Mouse (Mus musculus) intestine, embryonic 14.5 days (tissue): ENCODE data around the gene Tjp3. TPM values are rescaled to one million over a fixed set of nuclear protein-coding genes. Genes with fewer than 3 reads are reported as not detected.

Source experiments
- ATAC-seq: fragments of 200-750 bp; cut with Nextera tagmentation; replicated peaks from 2 replicates; pipeline ENCODE4 v1.8.0; 2017; ENCODE audit warnings: low read depth, moderate number of reproducible peaks, moderate TSS enrichment, moderate library complexity; ENCODE audit not compliant: low FRiP score, low TSS enrichment
- DNase-seq: peaks from one replicate; pipeline ENCODE4 v3.0.0-alpha.2; 2018; ENCODE audit warnings: low spot score
- H3K27ac ChIP-seq: fragments of 300-500 bp; sonication (generic); 2 replicates; pipeline ENCODE4 v1.5.1; 2014; ENCODE audit warnings: low read depth, mild to moderate bottlenecking, control low read depth
- H3K27me3 ChIP-seq: fragments of 300-500 bp; sonication (generic); replicated peaks from 2 replicates; pipeline ENCODE4 v1.6.1; 2014; ENCODE audit warnings: low read length, control low read depth; ENCODE audit not compliant: control insufficient read depth, insufficient read depth
- H3K36me3 ChIP-seq: fragments of 300-500 bp; sonication (generic); 2 replicates; pipeline ENCODE4 v1.6.1; 2014; ENCODE audit warnings: low read length, control low read depth; ENCODE audit not compliant: control insufficient read depth, insufficient read depth
- H3K4me1 ChIP-seq: fragments of 300-500 bp; sonication (generic); replicated peaks from 2 replicates; pipeline ENCODE4 v1.6.1; 2014; ENCODE audit warnings: low read length, control low read depth, mixed read lengths; ENCODE audit not compliant: control insufficient read depth, insufficient read depth
- H3K4me2 ChIP-seq: fragments of 300-500 bp; sonication (generic); 2 replicates; pipeline ENCODE4 v1.6.1; 2014; ENCODE audit warnings: low read length
- H3K4me3 ChIP-seq: fragments of 300-500 bp; sonication (generic); 2 replicates; pipeline ENCODE4 v1.5.1; 2014; ENCODE audit warnings: low read depth, low read length, control low read depth, mixed read lengths
- H3K9ac ChIP-seq: fragments of 300-500 bp; sonication (generic); 2 replicates; pipeline ENCODE4 v1.6.1; 2014; ENCODE audit warnings: mild to moderate bottlenecking, low read length
- H3K9me3 ChIP-seq: fragments of 300-500 bp; sonication (generic); 2 replicates; pipeline ENCODE4 v1.6.1; 2016; ENCODE audit warnings: low read length, control low read depth; ENCODE audit not compliant: control insufficient read depth
- WGBS: fragments of 180-500 bp; shearing (Covaris S2); extraction: QIAGEN DNeasy Blood & Tissue Kit; methylation state at CpG from one replicate; pipeline ENCODE4 v1.1.7; 2014; 5-methylcytosine and 5-hydroxymethylcytosine counted together
- polyA plus RNA-seq: library from polyadenylated mRNA; unstranded; fragments of >200 nt; fragmentation: Nextera tagmentation; extraction: Ambion mirVana; gene quantifications from 2 replicates; pipeline ENCODE4 v1.2.1, GENCODE M21; 2014

Gene Tjp3
- polyA plus RNA-seq, 1 experiment from 2014 or later, result 44.4 TPM

DNA sequence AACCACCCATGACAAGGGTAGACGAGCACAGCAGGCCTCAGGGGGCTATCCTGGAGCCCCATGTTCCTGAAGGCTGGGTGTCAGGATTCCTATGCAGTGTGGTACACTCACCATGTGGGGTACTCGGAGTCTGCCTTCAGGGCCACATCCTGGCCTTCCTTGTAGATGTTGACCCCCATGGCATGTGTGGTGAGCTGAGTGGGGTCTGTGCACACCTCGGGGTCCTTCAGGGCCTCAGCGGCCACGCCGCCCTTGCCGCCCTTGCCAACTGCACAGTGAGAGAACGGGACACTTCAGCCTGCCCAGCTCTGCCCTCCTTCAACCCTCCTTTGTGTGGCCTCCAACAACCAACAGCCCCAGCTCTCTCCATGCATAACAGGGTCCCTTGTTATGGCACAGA, 25.8 kb downstream of the Tjp3 start:
- peaks cover 28% of the 10 kb centered on the region for H3K36me3 ChIP-seq
- peak overlapping the region; percentile 58 for H3K4me3 ChIP-seq
- H3K27me3 ChIP-seq, result no peaks in the 10 kb centered on the region
- DNase-seq (no peak), ATAC-seq (no peak)
- H3K9ac ChIP-seq, result peak overlapping the region; percentile 64
- H3K4me2 ChIP-seq, result peak overlapping the region; percentile 71
- H3K4me1 ChIP-seq, result peaks cover 12% of the 10 kb centered on the region; the same call in 1 of the 2 replicates
- WGBS, result 95% methylated on average over 8 of the region's 8 CpGs
- peaks cover under 1% of the 10 kb centered on the region; the same call in 1 of the 2 replicates for H3K9me3 ChIP-seq
- H3K27ac ChIP-seq, result no peak overlapping the region

GRCm38 (mm10) chr10:81261025-81261424, 30.4 kb downstream of the Tjp3 start:
- Histone ChIP-seq H3K27me3 (peaks cover 40% of the 10 kb centered on the region), H3K9me3 (peaks cover 5% of the 10 kb centered on the region; the same call in 1 of the 2 replicates), H3K4me2 (no peak overlapping the region), H3K9ac (no peak overlapping the region), H3K36me3 (peaks cover 27% of the 10 kb centered on the region), H3K27ac (no peak overlapping the region), H3K4me1 (peaks cover 3% of the 10 kb centered on the region; the same call in 1 of the 2 replicates), H3K4me3 (no peak overlapping the region)
- DNase-seq, result no peak
- WGBS, result 92% methylated on average over 4 of the region's 4 CpGs
- ATAC-seq, result no peak

- 43% methylated on average over 21 of the region's 21 CpGs for WGBS
- H3K9me3 ChIP-seq, result peaks cover 5% of the 10 kb centered on the region; the same call in 1 of the 2 replicates
- H3K36me3 ChIP-seq, result peaks cover 16% of the 10 kb centered on the region
- no peak overlapping the region for H3K4me2 ChIP-seq
- H3K27ac ChIP-seq, result no peak overlapping the region
- H3K27me3 ChIP-seq, result peaks cover 48% of the 10 kb centered on the region
- no peak overlapping the region for H3K4me3 ChIP-seq
- DNase-seq, result no peak
- no peaks in the 10 kb centered on the region for H3K4me1 ChIP-seq
- no peak overlapping the region for H3K9ac ChIP-seq
- ATAC-seq, result no peak
These were observed 32.0 kb downstream of the Tjp3 start for GRCm38 (mm10) chr10:81259225-81259884.

- H3K4me1 ChIP-seq, result peaks cover 4% of the 10 kb centered on the region
- DNase-seq (peak; percentile 72), ATAC-seq (no peak)
- H3K4me3 ChIP-seq, result peak overlapping the region; percentile 31
- 0 out of 2 replicates have a peak overlapping the region, but pooled peaks have one; percentile 17 for H3K9ac ChIP-seq
- H3K27me3 ChIP-seq, result peaks cover 68% of the 10 kb centered on the region
- H3K27ac ChIP-seq, result no peak overlapping the region
- peak overlapping the region; percentile 62 for H3K4me2 ChIP-seq
- H3K36me3 ChIP-seq, result no peaks in the 10 kb centered on the region
- WGBS, result 3% methylated on average over 62 of the region's 62 CpGs
- peaks cover 5% of the 10 kb centered on the region; the same call in 1 of the 2 replicates for H3K9me3 ChIP-seq
These were observed 34.0 kb downstream of the Tjp3 start for GRCm38 (mm10) chr10:81257158-81258039.

DNA sequence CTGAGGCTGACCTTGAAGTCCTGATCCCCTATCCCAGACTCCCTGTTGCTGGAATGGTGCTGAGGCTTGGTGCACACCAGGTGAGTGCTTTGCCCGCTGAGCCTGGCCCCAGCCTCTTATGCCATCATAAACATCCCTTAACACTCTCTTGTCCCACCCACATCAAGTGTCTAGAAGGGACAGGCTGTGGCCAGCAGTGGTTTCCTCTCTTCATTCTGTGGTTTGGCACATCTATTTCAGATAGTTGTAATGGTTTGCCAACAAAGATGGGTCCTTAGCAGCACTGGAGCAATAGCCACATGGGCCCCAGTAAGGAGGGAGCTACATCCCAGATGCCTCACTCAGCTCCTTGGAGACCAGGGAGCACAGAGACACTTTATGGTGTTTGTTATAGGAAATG, 36.5 kb downstream of the Tjp3 start:
- no peak for DNase-seq
- Histone ChIP-seq H3K36me3 (no peaks in the 10 kb centered on the region), H3K4me2 (no peak overlapping the region), H3K27ac (no peak overlapping the region), H3K4me3 (no peak overlapping the region), H3K4me1 (peaks cover 4% of the 10 kb centered on the region), H3K27me3 (peaks cover 76% of the 10 kb centered on the region), H3K9me3 (no peaks in the 10 kb centered on the region), H3K9ac (no peak overlapping the region)
- WGBS, result 38% methylated on average over 1 of the region's 1 CpGs
- no peak for ATAC-seq

- Histone ChIP-seq H3K27ac (no peak within 1 kb of the TSS), H3K9ac (no peak within 1 kb of the TSS), H3K4me1 (peaks cover 4% of the 10 kb centered on the region), H3K36me3 (no peaks in the 10 kb centered on the region), H3K4me3 (peak within 1 kb of the TSS; percentile 6; the same call in 1 of the 2 replicates), H3K27me3 (peaks cover 55% of the 10 kb centered on the region), H3K9me3 (no peaks in the 10 kb centered on the region), H3K4me2 (peak within 1 kb of the TSS; percentile 31; the same call in 1 of the 2 replicates)
- 12% methylated on average over 43 of the region's 44 CpGs for WGBS
- DNase-seq (no peak), ATAC-seq (peak; percentile 23; the same call in 1 of the 2 replicates)
These were observed 38.7 kb downstream of the Tjp3 start, which contains the start of gene Matk for GRCm38 (mm10) chr10:81252424-81253419. TSS of gene Matk (plus strand) at chr10:81252935.

- H3K27ac ChIP-seq, result no peak overlapping the region
- 75% methylated on average over 8 of the region's 8 CpGs for WGBS
- DNase-seq, result no peak
- H3K4me3 ChIP-seq, result no peak overlapping the region
- peaks cover 4% of the 10 kb centered on the region for H3K4me1 ChIP-seq
- H3K9ac ChIP-seq, result no peak overlapping the region
- no peak overlapping the region for H3K4me2 ChIP-seq
- no peaks in the 10 kb centered on the region for H3K36me3 ChIP-seq
- no peaks in the 10 kb centered on the region for H3K9me3 ChIP-seq
- H3K27me3 ChIP-seq, result peaks cover 33% of the 10 kb centered on the region
- ATAC-seq, result no peak
These were observed 41.9 kb downstream of the Tjp3 start for GRCm38 (mm10) chr10:81249442-81249841.

GRCm38 (mm10) chr10:81247804-81248203, 43.6 kb downstream of the Tjp3 start:
- H3K27ac ChIP-seq, result no peak overlapping the region
- no peaks in the 10 kb centered on the region for H3K36me3 ChIP-seq
- no peak overlapping the region for H3K4me3 ChIP-seq
- H3K9me3 ChIP-seq, result no peaks in the 10 kb centered on the region
- peaks cover under 1% of the 10 kb centered on the region; the same call in 1 of the 2 replicates for H3K4me1 ChIP-seq
- 100% methylated on average over 2 of the region's 2 CpGs for WGBS
- no peak overlapping the region for H3K9ac ChIP-seq
- no peak overlapping the region for H3K4me2 ChIP-seq
- ATAC-seq (no peak), DNase-seq (no peak)
- peaks cover 16% of the 10 kb centered on the region for H3K27me3 ChIP-seq
